Mouse (Mus musculus) forebrain, embryonic 10.5 days (tissue): ENCODE measurements around the gene Vmn1r195. TPM values are rescaled to one million over a fixed set of nuclear protein-coding genes. Genes with fewer than 3 reads are reported as not detected.
"Not testable (repeated sequence)": the region's sequence is repeated elsewhere in the genome, so short reads cannot be mapped to it uniquely, and the experiment has no call there.

ENCODE experiments used
- DNase-seq: peaks from one replicate; pipeline ENCODE4 v3.0.0-alpha.2; 2017; ENCODE audit warnings: low spot score; ENCODE audit errors: extremely low spot score
- H3K27ac ChIP-seq: fragments of 300-500 bp; sonication (generic); 2 replicates; pipeline ENCODE4 v1.5.1; 2016; ENCODE audit warnings: mild to moderate bottlenecking
- H3K27me3 ChIP-seq: fragments of 300-500 bp; sonication (generic); 2 replicates; pipeline ENCODE4 v1.6.1; 2016; ENCODE audit warnings: mild to moderate bottlenecking; ENCODE audit not compliant: poor library complexity, severe bottlenecking
- H3K36me3 ChIP-seq: fragments of 300-500 bp; sonication (generic); replicated peaks from 2 replicates; pipeline ENCODE4 v1.6.1; 2016; ENCODE audit warnings: mild to moderate bottlenecking, moderate library complexity
- H3K4me1 ChIP-seq: fragments of 300-500 bp; sonication (generic); 2 replicates; pipeline ENCODE4 v1.6.1; 2016
- H3K4me3 ChIP-seq: fragments of 300-500 bp; sonication (generic); 2 replicates; pipeline ENCODE4 v1.5.1; 2016; ENCODE audit warnings: mild to moderate bottlenecking, moderate library complexity
- H3K9me3 ChIP-seq: fragments of 300-500 bp; sonication (generic); 2 replicates; pipeline ENCODE4 v1.6.1; 2016; ENCODE audit warnings: mild to moderate bottlenecking, moderate library complexity
- WGBS: fragments of 180-500 bp; shearing (Covaris S2); methylation state at CpG from one replicate; pipeline ENCODE4 v1.1.7; 2016; 5-methylcytosine and 5-hydroxymethylcytosine counted together
- polyA plus RNA-seq: library from polyadenylated mRNA; unstranded; fragments of >200 nt; fragmentation: Nextera tagmentation; extraction: Ambion mirVana; gene quantifications from 2 replicates; pipeline ENCODE4 v1.2.1, GENCODE M21; 2016

Vmn1r195 gene
- not detected in 2 replicates for polyA plus RNA-seq

DNA sequence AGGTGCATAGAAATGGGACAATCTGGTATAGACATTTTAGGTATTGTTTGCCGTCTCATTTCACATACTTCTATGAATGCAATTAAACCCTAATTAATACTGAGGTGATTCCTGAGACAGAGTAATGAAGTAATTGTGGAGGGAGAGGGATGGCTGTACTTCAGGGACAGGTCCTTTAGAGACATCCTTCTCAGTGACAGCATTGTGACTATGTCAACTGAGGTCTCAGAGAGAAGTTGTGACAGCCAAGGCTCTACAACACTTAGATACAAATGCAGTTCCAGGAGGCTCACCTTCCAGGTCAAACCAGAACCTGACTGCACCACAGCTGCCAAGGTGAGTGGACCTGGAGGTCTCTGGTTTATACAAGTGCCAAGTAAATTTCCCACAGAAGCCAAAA, at the start of gene Vmn1r195:
TSS of gene Vmn1r195 (plus strand) at position 301 of the 400 bp plus-strand sequence.
- 90% methylated on average over 1 of the region's 1 CpGs for WGBS
- not testable (repeated sequence) for H3K4me1 ChIP-seq

DNA sequence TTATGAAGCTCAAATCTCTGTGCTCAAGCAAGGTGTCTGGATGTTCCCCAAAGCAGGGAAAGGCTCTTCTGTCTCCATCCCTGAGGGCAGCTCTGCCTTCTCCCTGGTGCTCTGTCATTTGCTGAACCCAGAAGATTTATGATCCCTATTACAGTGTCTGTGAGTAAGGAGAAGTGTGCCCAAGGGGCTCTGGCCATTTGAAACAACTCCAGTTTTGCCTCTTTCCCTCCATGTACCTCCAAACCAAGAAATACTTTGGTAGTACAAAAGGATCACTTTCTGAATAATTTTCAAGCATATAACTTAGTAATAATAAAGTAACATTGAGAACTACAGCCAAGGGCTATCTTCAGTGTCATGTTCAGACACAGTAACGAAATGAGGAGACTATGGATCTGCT, 47.3 kb upstream of the Vmn1r195 start, which contains the start of gene Vmn1r193:
TSS of gene Vmn1r193 (minus strand) at position 101 of the 400 bp plus-strand sequence.
- not testable (repeated sequence) for H3K27me3 ChIP-seq, H3K4me1 ChIP-seq, H3K9me3 ChIP-seq, H3K36me3 ChIP-seq, H3K27ac ChIP-seq, H3K4me3 ChIP-seq, DNase-seq
- 74% methylated on average over 1 of the region's 1 CpGs for WGBS

More for the DNA sequence above, at the start of gene Vmn1r195:
- not testable (repeated sequence) for H3K9me3 ChIP-seq, H3K27ac ChIP-seq, H3K4me3 ChIP-seq, DNase-seq, H3K36me3 ChIP-seq, H3K27me3 ChIP-seq

DNA sequence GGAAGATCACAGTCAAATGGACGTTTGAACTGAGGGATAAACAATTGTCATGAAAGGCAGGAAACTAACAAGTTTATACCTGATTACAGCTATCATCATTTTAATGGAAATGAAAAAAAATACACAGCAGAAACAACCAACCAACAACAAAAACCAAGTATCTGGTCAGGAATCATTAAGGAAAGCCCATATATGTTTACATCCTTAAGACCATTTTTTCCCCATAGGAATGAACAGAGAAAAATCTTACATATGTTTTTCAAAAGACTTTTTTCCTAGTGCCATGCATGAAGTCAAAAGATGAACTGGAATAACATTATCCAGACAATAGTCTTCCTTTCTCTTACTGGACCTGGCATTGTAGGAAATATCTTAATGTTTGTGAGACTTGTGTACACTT, 26.4 kb upstream of the Vmn1r195 start, which contains the start of gene Vmn1r194:
TSS of gene Vmn1r194 (plus strand) at position 301 of the 400 bp plus-strand sequence.
- Histone ChIP-seq H3K9me3 (no peaks in the 10 kb centered on the region), H3K4me1 (no peaks in the 10 kb centered on the region), H3K36me3 (no peaks in the 10 kb centered on the region), H3K4me3 (no peak within 1 kb of the TSS), H3K27me3 (no peaks in the 10 kb centered on the region), H3K27ac (no peak within 1 kb of the TSS)
- WGBS, result 65% methylated on average over 1 of the region's 1 CpGs
- DNase-seq, result no peak

DNA sequence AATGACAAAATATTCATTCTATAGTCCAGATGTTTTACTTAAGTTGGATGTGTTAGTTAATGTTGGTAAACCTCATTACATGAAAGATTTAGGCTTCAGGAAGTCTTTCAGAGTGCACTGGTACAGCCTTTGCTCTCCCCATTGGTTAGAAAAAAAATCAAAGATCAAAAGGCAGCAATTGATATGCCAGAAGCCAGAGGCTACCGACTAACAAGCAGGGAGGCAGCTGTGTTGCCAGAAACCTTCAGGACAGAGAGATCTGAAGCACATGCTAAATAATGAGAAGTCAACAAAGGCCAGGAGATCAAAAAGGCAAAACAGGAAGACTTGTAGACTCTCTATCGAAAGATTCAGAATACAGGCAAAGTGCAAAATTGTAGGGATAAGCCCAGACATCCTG, 1.4 kb downstream of the Vmn1r195 start:
- WGBS, result 60% methylated on average over 2 of the region's 2 CpGs
- no peaks in the 10 kb centered on the region for H3K36me3 ChIP-seq
- H3K4me3 ChIP-seq, result no peak overlapping the region
- 0 out of 2 replicates have a peak, but pooled peaks cover 6% of the 10 kb centered on the region for H3K4me1 ChIP-seq
- no peaks in the 10 kb centered on the region for H3K9me3 ChIP-seq
- no peak overlapping the region for H3K27ac ChIP-seq
- H3K27me3 ChIP-seq, result no peaks in the 10 kb centered on the region
- DNase-seq, result no peak

DNA sequence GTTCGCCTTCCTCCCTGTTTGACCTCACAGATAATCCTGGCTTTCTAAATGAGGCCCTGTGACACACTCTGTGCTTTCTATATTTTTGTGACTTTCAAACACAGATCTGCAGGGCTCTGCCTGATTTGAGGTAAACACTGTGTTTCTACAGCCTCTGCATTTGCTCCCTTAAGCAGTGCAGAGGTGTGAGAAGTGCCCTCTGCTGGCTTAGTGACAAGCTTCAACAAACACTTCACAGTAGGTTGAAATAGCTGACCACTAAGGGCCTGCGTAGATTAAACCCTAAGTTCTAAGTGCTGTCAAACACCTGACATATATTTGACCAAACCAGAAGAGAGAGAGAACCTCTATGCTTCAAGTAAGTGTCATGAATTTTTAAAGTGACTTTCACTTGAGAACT, 14.3 kb downstream of the Vmn1r195 start:
- no peaks in the 10 kb centered on the region for H3K27me3 ChIP-seq
- no peaks in the 10 kb centered on the region for H3K9me3 ChIP-seq
- no peak for DNase-seq
- H3K27ac ChIP-seq, result no peak overlapping the region
- WGBS, result 73% methylated on average over 2 of the region's 2 CpGs
- H3K36me3 ChIP-seq, result no peaks in the 10 kb centered on the region
- H3K4me3 ChIP-seq, result no peak overlapping the region
- H3K4me1 ChIP-seq, result no peaks in the 10 kb centered on the region

DNA sequence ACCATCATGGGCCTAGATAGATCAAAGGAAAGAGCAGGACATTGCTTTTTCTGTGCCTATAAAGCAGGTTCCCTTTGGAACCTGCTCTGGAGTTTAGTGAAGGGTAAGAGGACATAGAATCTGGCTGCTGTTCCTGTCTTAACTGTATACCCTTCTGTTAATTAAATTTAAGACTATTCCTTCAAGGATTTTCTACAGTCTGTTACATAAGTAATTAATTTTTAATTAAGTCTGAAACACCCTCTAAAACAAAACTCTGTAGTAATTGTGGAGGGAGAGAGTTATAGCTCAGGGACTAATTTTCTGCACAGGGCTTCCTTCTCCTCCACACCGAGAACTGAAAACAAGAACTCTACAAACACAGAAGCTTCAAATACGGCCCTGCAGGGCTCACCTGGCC, 19.3 kb downstream of the Vmn1r195 start, which contains the start of gene Vmn1r196:
TSS of gene Vmn1r196 (plus strand) at position 301 of the 400 bp plus-strand sequence.
- Histone ChIP-seq H3K27ac (no peak within 1 kb of the TSS), H3K36me3 (no peaks in the 10 kb centered on the region), H3K9me3 (no peaks in the 10 kb centered on the region), H3K4me1 (no peaks in the 10 kb centered on the region), H3K27me3 (no peaks in the 10 kb centered on the region), H3K4me3 (no peak within 1 kb of the TSS)
- 79% methylated on average over 2 of the region's 2 CpGs for WGBS
- no peak for DNase-seq

DNA sequence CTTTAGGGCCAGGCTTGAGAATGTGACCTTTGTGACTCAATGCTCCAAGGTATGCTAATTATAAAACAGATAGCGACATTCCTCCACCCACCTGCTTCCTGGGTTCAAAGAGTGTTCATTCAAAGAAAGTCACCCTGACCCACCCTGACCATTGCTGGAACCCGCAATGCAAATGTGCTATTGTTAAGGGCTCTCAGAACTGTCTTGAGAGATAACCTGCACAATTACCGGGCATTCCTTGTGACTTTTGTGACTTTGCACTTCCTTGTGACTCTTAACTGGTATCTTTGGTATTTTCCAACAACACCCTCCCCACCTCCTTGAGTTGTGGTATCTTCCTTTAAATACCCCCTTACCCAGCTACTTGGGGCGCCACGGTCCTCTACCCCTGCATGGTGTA, 37.8 kb downstream of the Vmn1r195 start:
- not testable (repeated sequence) for H3K27me3 ChIP-seq, H3K4me1 ChIP-seq, H3K9me3 ChIP-seq, H3K27ac ChIP-seq, DNase-seq, H3K4me3 ChIP-seq, H3K36me3 ChIP-seq
- 92% methylated on average over 5 of the region's 5 CpGs for WGBS

DNA sequence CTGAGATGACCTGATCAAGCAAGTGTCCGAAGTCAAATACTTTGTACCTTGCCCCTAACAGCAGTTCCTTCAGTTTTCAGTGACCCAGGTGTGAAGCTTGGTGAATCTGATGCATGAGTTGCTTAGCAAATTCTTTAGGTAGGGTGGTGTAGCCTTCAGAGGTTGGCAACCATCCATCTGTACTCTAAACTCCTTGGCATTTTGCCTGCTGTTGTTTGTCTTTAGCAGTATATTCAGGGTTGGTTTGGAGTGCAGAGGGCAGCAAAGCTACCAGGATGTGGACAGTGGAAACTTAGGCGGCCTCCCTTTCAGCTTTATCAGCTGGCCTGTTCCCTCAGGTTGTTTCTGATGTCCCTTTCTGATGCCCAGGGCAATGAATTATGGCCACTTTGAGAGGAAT, 45.0 kb downstream of the Vmn1r195 start:
- Histone ChIP-seq H3K36me3 (no peaks in the 10 kb centered on the region), H3K4me1 (no peaks in the 10 kb centered on the region), H3K4me3 (no peak overlapping the region), H3K9me3 (no peaks in the 10 kb centered on the region; the same call in 1 of the 2 replicates), H3K27ac (no peak overlapping the region), H3K27me3 (no peaks in the 10 kb centered on the region)
- DNase-seq, result no peak
- 87% methylated on average over 2 of the region's 2 CpGs for WGBS

DNA sequence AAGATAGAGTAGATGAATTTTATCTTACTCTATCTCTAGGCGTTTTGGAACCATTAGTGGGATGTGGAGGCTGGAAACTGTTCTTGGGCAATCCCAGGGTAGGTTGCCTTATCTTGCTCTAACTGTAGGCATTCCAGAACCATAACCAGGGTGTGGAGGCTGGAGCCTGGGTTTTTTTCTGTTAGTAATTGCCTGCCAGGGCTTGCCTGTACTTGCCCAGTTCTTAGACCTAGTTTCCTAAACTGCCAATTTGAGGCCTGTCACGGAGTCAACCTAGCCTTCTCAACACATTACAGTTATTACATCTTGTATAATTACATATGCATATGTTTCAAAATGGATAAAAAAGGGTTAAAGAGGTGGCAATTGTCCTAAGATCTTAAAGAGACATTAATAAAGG, 47.0 kb downstream of the Vmn1r195 start:
- Histone ChIP-seq H3K4me1 (no peaks in the 10 kb centered on the region), H3K27me3 (no peaks in the 10 kb centered on the region), H3K27ac (no peak overlapping the region), H3K9me3 (no peaks in the 10 kb centered on the region; the same call in 1 of the 2 replicates), H3K36me3 (no peaks in the 10 kb centered on the region), H3K4me3 (no peak overlapping the region)
- 88% methylated on average over 2 of the region's 2 CpGs for WGBS
- DNase-seq, result no peak

DNA sequence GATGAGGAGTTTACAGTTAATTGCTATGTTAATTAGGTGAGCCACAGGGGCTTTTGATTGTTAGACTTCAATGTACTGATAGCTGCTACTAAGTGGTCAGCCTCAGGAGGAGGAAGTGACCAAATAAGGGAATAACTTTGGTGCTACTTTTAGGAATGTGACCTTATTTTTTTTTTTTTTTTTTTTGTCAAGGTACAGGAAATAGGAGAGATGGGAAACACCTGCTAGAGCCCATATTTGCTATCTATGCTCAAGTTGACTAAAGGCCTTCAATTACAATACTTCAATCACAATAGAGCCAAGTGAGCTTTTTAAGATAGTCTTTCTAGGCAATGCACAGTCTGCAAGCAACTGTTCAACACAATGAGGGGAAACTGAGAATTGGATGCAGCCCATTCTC, 49.8 kb downstream of the Vmn1r195 start:
- Histone ChIP-seq H3K27ac (no peak overlapping the region), H3K27me3 (no peaks in the 10 kb centered on the region), H3K9me3 (no peaks in the 10 kb centered on the region), H3K4me1 (no peaks in the 10 kb centered on the region), H3K36me3 (no peaks in the 10 kb centered on the region), H3K4me3 (no peak overlapping the region)
- no peak for DNase-seq

DNA sequence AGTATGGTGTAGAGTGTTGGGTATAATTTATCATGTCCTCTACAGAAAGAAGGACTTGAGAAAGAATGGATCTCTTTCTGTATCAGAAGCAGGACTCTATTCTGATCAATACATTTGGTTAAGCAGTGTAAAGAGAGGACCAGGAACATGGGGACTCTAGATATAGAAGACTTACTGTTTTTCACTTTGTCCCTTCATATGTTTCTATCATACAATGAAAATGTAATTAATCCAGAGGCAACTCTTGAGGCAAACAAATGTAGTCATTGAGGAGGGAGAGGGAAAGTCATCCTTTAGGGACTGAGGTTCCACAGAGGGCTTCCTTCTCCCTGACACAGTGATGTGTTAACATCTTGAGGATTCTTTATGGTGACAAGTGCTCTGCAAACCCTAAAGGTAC, 54.0 kb downstream of the Vmn1r195 start, which contains the start of gene Vmn1r197:
TSS of gene Vmn1r197 (plus strand) at position 301 of the 400 bp plus-strand sequence.
- Histone ChIP-seq H3K4me3 (no peak within 1 kb of the TSS), H3K4me1 (no peaks in the 10 kb centered on the region), H3K27me3 (no peaks in the 10 kb centered on the region), H3K36me3 (no peaks in the 10 kb centered on the region), H3K9me3 (no peaks in the 10 kb centered on the region), H3K27ac (no peak within 1 kb of the TSS)
- DNase-seq, result no peak
